Mouse (Mus musculus) embryonic fibroblast, embryonic 13.5 days (primary cell): ENCODE results near the gene Gmds. TPM values are rescaled to one million over a fixed set of nuclear protein-coding genes. Genes with fewer than 3 reads are reported as not detected.

ENCODE experiments used
- H3K27ac ChIP-seq: 2 replicates; pipeline ENCODE4 v1.5.1; 2012; ENCODE audit warnings: low read length, control low read depth, inconsistent platforms; ENCODE audit not compliant: insufficient read depth
- H3K4me1 ChIP-seq: 2 replicates; pipeline ENCODE4 v1.6.1; 2011; ENCODE audit warnings: low read length; ENCODE audit not compliant: control insufficient read depth, insufficient read depth
- H3K4me3 ChIP-seq: 2 replicates; pipeline ENCODE4 v1.5.1; 2011; ENCODE audit warnings: mild to moderate bottlenecking, control low read depth, low read length; ENCODE audit not compliant: insufficient read depth
- CTCF ChIP-seq: IDR thresholded peaks from 2 replicates; pipeline ENCODE4 v1.5.1; 2011; ENCODE audit warnings: mild to moderate bottlenecking, control low read depth, low read length, moderate library complexity, borderline replicate concordance; ENCODE audit not compliant: insufficient read depth
- POLR2A ChIP-seq: IDR thresholded peaks from 2 replicates; pipeline ENCODE4 v1.6.1; 2011; ENCODE audit warnings: low read depth, mild to moderate bottlenecking, control low read depth, low read length, moderate library complexity
- polyA plus RNA-seq: library from polyadenylated mRNA; stranded (reverse); fragments of >200 nt; gene quantifications from 2 replicates; pipeline ENCODE4 v1.2.4, GENCODE M21; 2011; ENCODE audit warnings: low read depth; ENCODE audit not compliant: missing spikeins, insufficient read length

Gmds gene
- polyA plus RNA-seq, 1 experiment: 19.1 TPM

DNA sequence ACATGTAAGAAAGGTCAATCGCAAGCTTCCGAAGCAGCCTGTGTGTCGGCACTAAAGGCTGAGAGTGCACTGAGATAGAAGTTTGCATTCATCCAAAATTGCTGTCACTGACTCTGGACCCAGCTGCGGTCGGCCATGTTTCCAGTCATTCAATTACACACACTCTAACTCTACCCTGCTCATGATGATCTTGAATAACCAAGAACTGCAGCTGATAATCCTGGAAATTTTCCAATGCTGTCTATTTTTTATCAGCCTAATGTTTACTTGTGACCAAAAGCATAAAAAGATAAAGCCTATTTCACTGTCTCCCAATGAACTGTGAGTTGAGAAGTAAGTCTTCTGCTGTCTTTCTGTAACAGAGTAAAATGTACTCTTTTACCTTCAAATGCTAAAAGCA lies 106.1 kb downstream of the Gmds start:
- TF ChIP-seq POLR2A (no peak), CTCF (no peak)
- Histone ChIP-seq H3K4me1 (no peaks in the 10 kb centered on the region), H3K4me3 (no peak overlapping the region), H3K27ac (no peak overlapping the region)

DNA sequence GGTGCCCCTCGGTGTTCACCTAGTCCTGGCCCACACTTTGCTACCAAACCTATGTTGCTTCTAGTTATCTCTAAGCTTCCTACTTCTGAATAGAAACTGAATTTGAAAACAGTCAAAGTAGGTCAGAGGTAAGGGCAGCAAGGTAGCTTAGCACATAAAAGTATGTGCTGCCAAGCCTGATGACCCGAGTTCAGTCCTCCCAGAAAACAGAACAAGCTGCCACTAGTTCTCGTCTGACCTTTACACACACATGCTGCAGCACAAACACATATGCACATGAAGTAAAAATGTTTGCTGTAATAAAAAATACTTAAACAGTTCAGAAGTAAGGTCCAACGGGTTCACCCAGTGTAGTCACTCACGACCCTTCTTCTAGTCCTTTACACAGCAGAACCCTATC lies 106.6 kb downstream of the Gmds start:
- no peaks in the 10 kb centered on the region for H3K4me1 ChIP-seq
- no peak overlapping the region for H3K27ac ChIP-seq
- TF ChIP-seq CTCF: no peak
- no peak overlapping the region for H3K4me3 ChIP-seq

GRCm38 (mm10) chr13:32227874-32228562 lies 110.5 kb downstream of the Gmds start:
- no peak overlapping the region for H3K4me3 ChIP-seq
- TF ChIP-seq POLR2A (no peak), CTCF (no peak)
- H3K27ac ChIP-seq: no peak overlapping the region
- no peaks in the 10 kb centered on the region for H3K4me1 ChIP-seq

DNA sequence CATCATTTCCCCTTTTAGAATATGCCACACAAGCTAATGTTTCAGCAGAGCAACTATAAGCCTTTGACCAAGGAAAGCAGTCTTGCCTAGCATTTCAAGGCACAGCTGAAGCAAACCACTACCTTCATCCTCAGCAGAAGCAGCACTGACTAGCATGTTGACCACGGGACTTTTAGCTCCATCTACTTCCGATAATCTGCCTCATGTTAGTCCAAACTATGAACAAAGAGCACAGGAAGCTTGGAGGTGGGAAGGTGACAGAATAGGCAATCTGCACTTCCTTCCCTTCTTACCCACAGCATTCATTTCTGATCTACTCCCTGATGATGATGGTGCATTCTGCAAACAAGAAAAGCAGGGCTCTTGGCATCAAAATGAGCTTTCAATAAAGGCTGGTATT lies 120.9 kb downstream of the Gmds start:
- peaks cover 8% of the 10 kb centered on the region for H3K4me1 ChIP-seq
- no peak overlapping the region for H3K27ac ChIP-seq
- H3K4me3 ChIP-seq: no peak overlapping the region
- TF ChIP-seq CTCF (no peak), POLR2A (no peak)

- H3K4me3 ChIP-seq: no peak overlapping the region
These were observed 124.7 kb downstream of the Gmds start for GRCm38 (mm10) chr13:32213702-32214452.

GRCm38 (mm10) chr13:32212125-32212524 lies 126.4 kb downstream of the Gmds start:
- Histone ChIP-seq H3K27ac (no peak overlapping the region), H3K4me1 (peaks cover 2% of the 10 kb centered on the region; the same call in 1 of the 2 replicates), H3K4me3 (no peak overlapping the region)
- TF ChIP-seq POLR2A (no peak), CTCF (no peak)

More at GRCm38 (mm10) chr13:32213702-32214452, 124.7 kb downstream of the Gmds start:
- TF ChIP-seq CTCF: no peak
- no peak for TF ChIP-seq POLR2A
- peaks cover 5% of the 10 kb centered on the region; the same call in 1 of the 2 replicates for H3K4me1 ChIP-seq
- peak overlapping the region; percentile 88 for H3K27ac ChIP-seq

DNA sequence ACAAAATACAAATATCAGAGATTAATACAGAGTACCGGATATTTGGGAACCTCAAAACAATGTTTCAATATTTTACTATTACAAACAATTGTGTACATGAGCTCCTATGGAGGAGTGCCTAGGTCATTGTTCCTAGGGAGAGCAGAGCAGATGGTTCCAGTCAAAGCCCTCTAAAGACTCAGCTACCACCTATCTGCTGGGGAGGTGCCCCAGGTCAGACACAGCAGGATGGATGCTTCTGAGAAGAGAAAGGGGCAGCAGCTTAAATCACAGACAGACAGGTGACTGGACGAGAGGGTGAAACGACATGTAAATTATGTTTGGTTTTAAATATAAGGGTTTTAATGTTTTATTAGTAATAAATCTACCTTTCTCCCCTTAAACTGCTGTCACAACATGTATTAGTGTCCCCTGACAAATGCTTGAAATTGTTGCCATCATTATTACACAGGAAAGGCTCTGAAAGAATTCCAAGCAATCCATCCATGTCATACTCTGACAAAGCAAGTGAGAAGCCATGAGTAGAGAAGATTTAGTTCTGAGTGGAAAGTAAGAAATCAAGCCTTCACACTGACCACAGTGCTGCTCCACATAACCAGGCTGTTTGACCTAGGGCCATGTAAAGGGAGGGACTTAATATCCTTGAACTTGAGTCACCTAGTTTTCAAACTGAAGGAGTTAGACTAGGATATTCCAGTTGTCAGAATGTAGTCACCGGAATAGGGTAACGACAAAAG lies 131.2 kb downstream of the Gmds start:
- TF ChIP-seq POLR2A: no peak
- no peak overlapping the region for H3K4me3 ChIP-seq
- H3K4me1 ChIP-seq: no peaks in the 10 kb centered on the region
- no peak overlapping the region for H3K27ac ChIP-seq

DNA sequence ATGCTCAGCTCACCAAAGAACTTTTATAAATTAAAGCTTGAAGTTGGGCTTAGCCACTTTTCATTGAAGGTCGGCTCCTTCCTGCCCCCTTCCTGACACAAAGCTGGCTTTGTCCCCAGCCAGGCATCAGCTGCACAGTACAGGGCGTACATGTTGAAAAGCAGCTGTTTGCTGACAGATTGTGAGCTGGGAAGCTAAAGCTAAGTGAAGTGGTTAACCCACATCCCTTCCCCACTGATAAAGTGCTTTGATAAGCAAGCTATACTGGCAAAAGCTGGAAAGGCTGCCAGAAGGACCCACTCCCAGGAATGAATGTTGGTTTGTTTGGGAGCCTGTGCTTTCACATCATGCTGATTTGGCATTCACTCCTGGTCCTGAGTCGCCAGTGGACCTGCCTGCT lies 158.6 kb downstream of the Gmds start:
- H3K4me3 ChIP-seq: no peak overlapping the region
- TF ChIP-seq CTCF (no peak), POLR2A (no peak)
- no peak overlapping the region for H3K27ac ChIP-seq
- no peaks in the 10 kb centered on the region for H3K4me1 ChIP-seq

DNA sequence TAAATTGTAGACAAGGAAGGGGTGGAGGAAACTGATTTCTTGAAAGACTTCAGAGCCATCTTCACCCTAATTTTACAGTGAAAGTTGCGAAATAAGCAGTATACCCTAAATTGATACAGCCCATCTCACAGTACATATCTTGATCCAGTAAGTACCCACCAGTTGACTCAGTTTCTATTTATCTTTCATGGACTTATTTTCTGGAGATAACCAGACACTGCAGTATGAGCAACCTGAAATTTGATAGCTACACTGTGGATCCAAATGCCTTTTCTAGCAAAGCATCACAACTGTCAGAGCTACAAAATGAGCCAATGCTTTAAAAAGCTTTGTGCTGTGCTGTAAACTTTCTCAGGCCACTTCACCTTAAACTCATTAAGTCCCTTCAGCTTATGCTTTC lies 159.9 kb downstream of the Gmds start:
- no peaks in the 10 kb centered on the region for H3K4me1 ChIP-seq
- TF ChIP-seq POLR2A: no peak
- TF ChIP-seq CTCF: no peak
- no peak overlapping the region for H3K4me3 ChIP-seq
- no peak overlapping the region for H3K27ac ChIP-seq
